Mouse (Mus musculus): ENCODE results near the gene Hist1h2an. TPM values are rescaled to one million over a fixed set of nuclear protein-coding genes. Genes with fewer than 3 reads are reported as not detected.

Gene Hist1h2an
- total RNA-seq, 2 experiments from 2014 or later, result 69.2 to 73.2 TPM

Small RNA genes within 50 kb of the gene (microRNA-seq; reads per million reads assigned to microRNA genes)
- gene Gm19658 (not detected), gene Gm44346 (not detected), gene Gm44454 (not detected), gene Gm44466 (not detected)

Other genes with a start within 250 kb of the Hist1h2an start
- gene Olfr1366, start 244.4 kb downstream of the Hist1h2an start, total RNA-seq (2021), result not detected
- not detected for gene Olfr1535, start 227.3 kb downstream of the Hist1h2an start, total RNA-seq (2021)
- gene Olfr1364, start 205.5 kb downstream of the Hist1h2an start, total RNA-seq (2021), result not detected
- gene Olfr1362, start 173.2 kb downstream of the Hist1h2an start, total RNA-seq (2021), result not detected
- gene Olfr11, start 144.7 kb downstream of the Hist1h2an start, total RNA-seq (2021), result not detected
- gene Olfr1361, start 123.8 kb downstream of the Hist1h2an start, total RNA-seq (2021), result not detected
- gene Olfr1360, start 109.8 kb downstream of the Hist1h2an start, total RNA-seq (2021), result not detected
- not detected for gene Olfr1359, start 89.1 kb downstream of the Hist1h2an start, total RNA-seq (2021)
- 100 to 1,000 TPM; 284 to 352 TPM for gene Hist1h2bl, start 71.1 kb downstream of the Hist1h2an start, total RNA-seq (2021)
- 100 to 1,000 TPM; 304 to 363 TPM for gene Hist1h2ai, start 70.8 kb downstream of the Hist1h2an start, total RNA-seq (2021)
- gene Hist1h3h, start 69.6 kb downstream of the Hist1h2an start, total RNA-seq (2021), result 100 to 1,000 TPM; 397 to 474 TPM
- gene Hist1h2bm, start 65.2 kb downstream of the Hist1h2an start, total RNA-seq (2021), result 100 to 1,000 TPM in 1 of 2 experiments, 10 to 100 TPM in 1; 83.1 to 103 TPM
- gene Hist1h4j, start 52.2 kb downstream of the Hist1h2an start, total RNA-seq (2021), result 10 to 100 TPM; 63.1 to 70.2 TPM
- 100 to 1,000 TPM; 688 to 818 TPM for gene Hist1h4k, start 36.7 kb downstream of the Hist1h2an start, total RNA-seq (2021)
- 100 to 1,000 TPM; 111 to 143 TPM for gene Hist1h2ak, start 33.4 kb downstream of the Hist1h2an start, total RNA-seq (2021)
- gene Hist1h2bn, start 33.1 kb downstream of the Hist1h2an start, total RNA-seq (2021), result 100 to 1,000 TPM; 174 to 201 TPM
- 100 to 1,000 TPM; 179 to 219 TPM for gene Hist1h1b, start 6.6 kb downstream of the Hist1h2an start, total RNA-seq (2021)
- gene Hist1h3i, start 3.8 kb downstream of the Hist1h2an start, total RNA-seq (2021), result 100 to 1,000 TPM; 296 to 332 TPM
- 100 to 1,000 TPM; 111 to 134 TPM for gene Hist1h2bp, start 243 bp upstream of the Hist1h2an start, total RNA-seq (2021)
- 100 to 1,000 TPM; 207 to 275 TPM for gene Hist1h2bq, start 23.0 kb upstream of the Hist1h2an start, total RNA-seq (2021)
- gene Hist1h2ao, start 23.2 kb upstream of the Hist1h2an start, total RNA-seq (2021), result not detected
- gene Hist1h4m, start 24.5 kb upstream of the Hist1h2an start, total RNA-seq (2021), result 100 to 1,000 TPM; 590 to 593 TPM
- gene Hist1h4n, start 45.0 kb upstream of the Hist1h2an start, total RNA-seq (2021), result 100 to 1,000 TPM in 1 of 2 experiments, 10 to 100 TPM in 1; 81.5 to 146 TPM
- gene Hist1h2ap, start 46.3 kb upstream of the Hist1h2an start, total RNA-seq (2021), result 100 to 1,000 TPM; 430 to 536 TPM
- 100 to 1,000 TPM; 207 to 269 TPM for gene Hist1h2br, start 46.5 kb upstream of the Hist1h2an start, total RNA-seq (2021)
- 1 to 10 TPM; 2.0 to 2.4 TPM for gene Zfp184, start 157.9 kb upstream of the Hist1h2an start, total RNA-seq (2021)
- not detected for gene Pom121l2, start 194.0 kb upstream of the Hist1h2an start, total RNA-seq (2021)
- not detected for gene Prss16, start 222.5 kb upstream of the Hist1h2an start, total RNA-seq (2021)
- gene Hist1h2ah, start 248.3 kb upstream of the Hist1h2an start, total RNA-seq (2021), result 100 to 1,000 TPM; 239 to 319 TPM
- 100 to 1,000 TPM; 299 to 338 TPM for gene Hist1h2bk, start 248.7 kb upstream of the Hist1h2an start, total RNA-seq (2021)